Mouse (Mus musculus) v-Abl transformed pro-B cells (cell line): ENCODE measurements around the gene Ccr9.

Experiments
- in situ Hi-C, 2 experiments: fragments of 400-800 bp; cut with MboI; formaldehyde crosslinking; loops; one replicate each; pipeline ENCODE4 v1.15.1; 2025; ENCODE audit not compliant: unreplicated experiment in 2 of 2

The Ccr9 gene

DNA sequence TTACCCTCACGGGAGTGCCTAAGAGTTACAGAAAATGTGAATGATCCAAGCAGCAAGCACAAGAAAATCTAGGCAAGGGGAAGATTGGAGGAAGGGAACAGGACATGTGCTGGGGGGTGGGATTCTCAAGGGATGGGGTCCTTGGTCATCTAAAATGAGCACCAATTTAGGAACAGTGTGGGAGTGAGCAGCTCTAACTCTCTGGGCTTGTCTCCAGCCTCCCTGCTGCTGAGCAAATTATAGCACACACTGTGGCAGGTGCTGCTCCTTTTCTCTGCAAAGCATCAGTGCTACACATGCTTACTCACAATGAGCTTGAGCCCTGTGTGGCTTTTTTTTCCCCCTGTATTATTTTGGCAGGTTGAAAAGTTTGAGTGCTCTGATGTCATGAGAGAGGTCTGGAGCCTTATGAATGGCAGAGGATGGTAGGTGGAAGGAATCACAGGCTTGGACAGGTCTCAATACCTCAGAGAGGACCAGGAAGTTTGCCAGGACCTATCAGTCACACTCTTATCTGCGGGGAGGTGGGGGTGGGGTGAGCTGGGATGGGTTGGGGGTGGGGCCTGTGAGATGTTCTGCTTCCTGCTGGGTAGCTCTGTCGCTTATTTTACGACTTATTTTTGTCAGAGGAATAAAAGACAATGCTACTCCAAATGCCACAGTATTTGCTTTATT, 110.8 kb downstream of the Ccr9 start:
- in situ Hi-C loops: no loop called here

DNA sequence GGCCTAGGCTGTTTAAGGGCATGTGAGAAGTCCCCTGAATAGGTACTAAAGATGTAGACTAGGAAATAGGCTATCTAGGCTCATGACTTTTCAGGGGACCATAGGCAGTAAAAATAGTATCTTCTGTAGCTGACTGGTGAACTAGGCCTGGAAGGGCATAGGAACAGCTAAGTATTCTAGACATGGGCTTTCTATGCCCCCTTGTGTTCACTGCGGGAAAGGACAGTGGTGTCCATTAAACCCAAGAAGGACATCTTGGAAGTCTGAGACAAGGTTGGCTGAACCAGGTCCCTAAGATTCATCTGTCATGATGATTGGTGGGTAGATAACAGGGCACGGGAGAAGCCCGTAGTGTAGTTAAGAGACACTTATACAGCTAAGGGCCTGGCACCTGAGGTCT, 117.9 kb downstream of the Ccr9 start:
- in situ Hi-C loops: loop anchor here (10.0 kb wide), 3 partner anchors 271 to 1061 kb away; partner anchors contain the start of gene Sacm1l (in 2 of the 2)

DNA sequence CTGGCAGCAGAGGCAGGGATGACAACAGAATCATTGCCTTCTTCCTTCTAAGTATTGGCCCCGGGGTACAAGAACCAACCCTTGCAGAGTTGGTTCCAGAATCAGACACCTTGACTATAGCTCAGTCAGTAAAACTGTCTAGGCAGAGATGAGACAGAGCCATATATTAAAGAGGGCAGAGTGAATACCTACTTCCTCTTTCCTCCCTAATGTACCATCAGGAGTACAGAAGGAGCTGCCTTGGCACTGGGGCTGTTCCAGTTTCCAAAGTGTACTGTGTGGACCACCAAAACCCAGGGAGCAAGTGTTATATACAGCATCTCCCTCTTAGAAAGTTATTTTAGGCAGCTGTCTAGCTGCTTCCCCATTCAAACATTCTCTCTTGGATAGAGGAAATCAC, 123.3 kb downstream of the Ccr9 start:
- in situ Hi-C loops: no loop called here

DNA sequence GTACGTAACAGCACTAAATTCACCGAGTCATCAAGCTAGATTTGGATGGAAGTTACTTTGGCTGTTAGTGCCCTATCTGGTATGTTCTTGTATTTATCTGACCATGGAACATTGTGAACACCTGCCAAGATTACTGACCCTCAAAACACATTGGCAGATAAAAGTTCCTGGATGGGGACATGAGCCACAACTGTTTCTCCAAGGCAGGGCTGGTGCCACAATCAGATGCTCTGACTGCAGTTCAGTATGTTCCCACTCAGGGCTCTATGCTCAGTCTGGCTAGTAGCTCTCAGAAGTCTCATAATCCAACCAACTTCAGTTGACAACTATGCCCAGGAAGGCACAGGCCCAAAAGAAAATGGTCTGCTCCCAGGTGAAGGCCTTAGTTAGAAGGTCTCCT, 124.2 kb downstream of the Ccr9 start:
- in situ Hi-C loops: no loop called here

DNA sequence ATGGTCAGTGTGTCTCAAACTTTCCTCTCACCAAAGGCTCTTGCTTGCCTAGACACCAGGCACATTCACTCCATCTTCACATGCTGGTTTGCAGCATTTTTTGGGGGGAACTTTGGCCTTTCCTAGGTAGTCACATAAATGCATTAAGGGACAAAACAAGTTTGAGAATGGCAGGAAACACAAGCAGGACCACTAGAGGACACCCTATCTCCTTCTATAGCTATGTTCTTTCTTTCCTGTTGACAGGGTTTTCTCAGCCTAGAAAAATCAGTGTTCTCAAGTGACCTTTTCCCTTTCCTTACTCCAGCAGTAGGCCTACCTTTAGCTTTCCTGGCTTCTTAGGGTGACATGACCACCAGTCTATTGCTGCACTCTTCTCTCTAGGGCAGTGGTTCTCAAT, 124.7 kb downstream of the Ccr9 start:
- in situ Hi-C loops: no loop called here

DNA sequence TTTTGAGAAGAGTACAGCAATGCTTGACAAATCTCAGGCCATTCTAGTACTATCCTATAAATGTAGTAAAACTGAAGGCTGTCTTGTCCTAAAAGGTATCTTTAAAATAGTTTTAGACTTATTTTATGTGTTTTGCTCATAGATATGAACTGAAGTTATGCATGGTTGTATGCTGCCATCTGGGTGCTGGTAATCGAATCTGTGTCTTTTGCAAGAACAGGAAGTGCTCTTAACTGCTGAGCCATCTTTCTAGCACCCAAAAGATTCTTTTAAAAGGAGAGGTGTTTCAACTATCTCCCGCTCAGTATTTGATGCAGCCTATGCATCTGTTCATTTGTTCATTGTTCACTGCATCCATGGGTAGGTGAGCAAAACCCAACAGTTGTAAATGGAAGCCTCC, 127.0 kb downstream of the Ccr9 start:
- in situ Hi-C loops: no loop called here

DNA sequence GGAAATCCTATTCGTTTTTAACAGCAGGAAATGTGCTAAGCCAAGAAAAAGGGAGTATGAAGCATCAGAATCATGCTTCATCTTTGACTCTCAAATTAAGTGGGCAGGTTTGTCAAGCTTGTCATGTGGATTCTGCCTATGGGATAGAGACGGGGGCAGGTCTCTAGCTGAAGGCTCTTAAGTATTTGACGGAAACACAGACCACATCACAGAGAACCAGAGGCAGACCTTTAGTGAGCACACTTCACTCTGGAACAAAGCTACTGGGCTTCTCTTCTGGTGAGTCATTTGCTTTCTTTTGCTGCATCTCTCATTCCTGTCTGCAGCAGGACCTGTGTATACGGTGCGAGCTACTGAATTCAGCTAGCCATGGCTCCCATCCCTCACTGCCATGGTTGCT, 128.0 kb downstream of the Ccr9 start, which contains the start of gene Cxcr6:
Cxcr6 (plus strand) TSS at position 209 of the 400 bp plus-strand sequence.
- in situ Hi-C loops: no loop called here

DNA sequence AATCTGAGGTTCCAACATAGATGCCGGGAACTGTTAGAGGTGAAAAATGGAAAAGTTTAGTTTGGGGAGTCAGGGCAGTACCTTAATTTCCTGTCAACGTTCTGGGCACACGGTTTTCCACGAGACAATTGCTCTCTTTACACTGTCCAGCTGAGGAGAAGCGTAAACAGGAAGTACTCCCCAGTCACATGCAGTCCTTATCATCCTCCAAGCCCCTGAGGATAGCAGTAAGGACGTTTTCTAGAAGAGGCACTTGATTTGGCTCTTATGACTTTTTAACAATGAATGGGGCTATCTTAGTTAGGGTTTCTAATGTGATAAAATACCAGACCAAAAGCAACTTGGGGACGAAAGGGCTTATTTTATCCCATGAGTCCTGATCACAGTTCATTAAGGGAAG, 130.3 kb downstream of the Ccr9 start:
- in situ Hi-C loops: no loop called here

DNA sequence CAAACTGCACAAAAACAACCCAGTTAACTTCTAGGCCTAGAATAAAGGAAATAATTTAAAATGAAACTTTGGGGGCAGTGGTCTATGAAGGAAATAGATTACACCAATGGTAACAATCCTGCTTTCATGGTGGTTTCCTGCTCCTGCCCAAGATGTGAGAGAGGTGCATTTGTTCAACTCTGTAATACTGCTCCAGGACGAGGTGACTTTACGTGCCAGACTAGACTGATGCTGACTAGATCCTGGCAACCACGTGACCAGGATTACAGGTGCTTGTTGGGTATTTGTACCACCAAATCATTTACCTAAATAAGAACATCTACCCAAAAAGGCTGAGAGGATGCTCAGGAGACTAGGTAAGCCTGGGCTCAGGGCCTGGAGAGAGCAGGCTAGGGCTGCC, 133.6 kb downstream of the Ccr9 start:
- in situ Hi-C loops: no loop called here

DNA sequence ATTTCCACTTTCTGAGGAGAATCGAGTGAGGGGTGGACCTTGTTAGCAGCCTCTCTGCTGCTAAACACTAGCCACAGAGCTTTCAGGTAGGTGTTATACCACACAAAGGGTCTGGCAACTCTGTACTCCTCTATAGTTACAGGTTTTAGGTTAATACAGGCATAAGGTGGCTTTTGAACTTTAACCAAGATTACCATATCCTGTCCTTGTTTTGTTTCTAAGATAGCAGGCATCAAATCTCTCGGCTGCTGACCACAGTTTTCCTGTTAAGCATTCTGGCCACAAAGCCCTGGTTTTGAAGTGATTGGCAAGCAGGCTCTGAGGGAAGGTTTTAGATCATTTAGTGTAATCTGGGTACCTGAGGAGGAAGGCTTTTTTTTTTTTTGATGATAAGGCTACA, 136.1 kb downstream of the Ccr9 start:
- in situ Hi-C loops: no loop called here

DNA sequence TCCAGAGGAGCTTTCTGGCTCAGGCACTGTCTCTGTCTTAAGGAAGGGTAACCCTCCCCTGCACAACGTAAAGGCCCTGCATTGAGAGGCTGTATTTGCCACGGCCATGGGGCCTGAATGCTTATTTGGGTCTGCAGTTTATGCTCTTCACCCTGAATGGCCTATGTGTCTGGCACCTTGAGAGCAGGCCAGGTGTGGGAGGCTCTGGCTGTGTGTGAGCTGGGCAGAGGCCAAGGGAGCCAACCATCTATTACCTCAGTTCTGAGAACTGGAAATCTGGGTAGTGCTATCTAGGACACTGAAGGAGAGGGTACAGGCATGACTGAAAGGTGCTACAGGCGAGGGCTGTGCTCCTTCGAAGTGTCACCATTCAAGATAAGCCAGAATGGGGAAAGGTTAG, 136.6 kb downstream of the Ccr9 start:
- in situ Hi-C loops: no loop called here

DNA sequence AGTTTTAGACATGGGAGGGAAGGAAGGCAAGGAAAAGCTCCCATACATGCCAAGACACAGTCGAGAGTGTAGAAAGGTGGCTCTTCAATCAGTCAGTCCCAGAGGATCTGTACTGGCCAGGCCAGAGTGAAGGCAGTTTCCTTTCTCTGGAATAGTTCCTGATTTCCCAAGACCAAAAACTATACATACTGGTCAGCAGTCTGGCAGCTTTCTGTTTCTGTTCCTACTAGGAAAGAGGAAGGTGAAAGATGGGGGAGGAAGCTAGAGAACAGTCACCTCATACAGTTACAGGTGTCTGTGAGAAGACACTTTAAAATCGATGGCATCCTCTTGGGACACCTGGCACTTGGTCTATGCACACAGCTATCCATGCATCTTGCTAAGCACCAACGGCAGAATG, 137.2 kb downstream of the Ccr9 start:
- in situ Hi-C loops: no loop called here

DNA sequence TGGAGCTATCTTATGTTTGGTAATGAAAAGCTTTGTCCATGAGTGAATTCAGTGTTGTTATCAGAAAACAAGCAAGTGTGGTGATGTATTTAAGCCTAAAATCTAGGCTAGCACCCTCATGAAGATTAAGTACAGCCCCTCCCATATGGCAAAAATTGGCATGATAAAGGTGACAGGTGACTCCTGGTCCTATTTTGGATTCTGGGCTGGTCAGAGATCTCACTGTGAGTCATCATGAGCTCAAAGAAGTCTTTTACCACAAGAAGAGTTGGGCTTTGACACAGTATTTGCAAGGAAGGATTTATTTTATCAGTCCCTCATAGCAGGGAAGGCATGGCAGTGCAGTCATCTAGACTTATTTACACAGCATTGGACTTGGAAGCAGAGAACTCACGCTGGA, 137.8 kb downstream of the Ccr9 start:
- in situ Hi-C loops: no loop called here

DNA sequence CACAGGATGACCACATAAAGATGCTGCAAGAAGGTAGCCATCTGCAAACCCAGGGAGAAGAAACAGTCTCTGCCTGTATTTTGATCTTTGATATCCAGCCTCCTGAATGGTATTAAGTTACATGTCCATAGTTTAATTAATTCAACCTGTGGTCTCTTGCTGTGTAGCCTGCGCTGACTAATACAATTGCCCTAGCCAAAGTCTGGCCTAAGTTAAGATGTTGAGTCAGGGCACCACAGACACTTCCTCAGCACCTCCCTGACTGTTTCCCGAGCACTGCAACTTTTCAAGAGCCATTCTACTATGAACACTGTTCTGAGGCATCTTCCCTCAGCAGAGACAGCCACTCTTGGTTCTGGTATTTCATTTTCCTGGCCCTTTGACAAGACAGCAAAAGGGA, 140.4 kb downstream of the Ccr9 start:
- in situ Hi-C loops: no loop called here

DNA sequence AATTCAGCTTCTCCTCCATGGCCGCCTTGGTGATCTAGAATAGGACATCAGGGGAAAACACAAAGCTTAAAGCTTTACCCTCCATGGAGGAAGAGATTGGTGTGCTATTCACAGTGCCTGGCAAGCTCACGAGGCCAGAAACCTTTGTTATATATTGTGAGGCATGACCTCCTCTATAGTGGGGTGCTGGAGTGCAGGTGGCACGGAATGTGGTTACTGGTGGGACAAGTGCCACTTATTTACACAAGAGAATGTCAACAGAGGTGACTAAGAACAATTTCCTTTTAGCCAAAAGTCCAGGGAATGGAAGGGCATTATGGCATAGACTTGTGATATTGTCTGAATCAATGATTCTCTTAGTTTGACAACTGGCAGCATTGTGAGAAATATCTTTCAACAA, 148.4 kb downstream of the Ccr9 start:
- in situ Hi-C loops: no loop called here

DNA sequence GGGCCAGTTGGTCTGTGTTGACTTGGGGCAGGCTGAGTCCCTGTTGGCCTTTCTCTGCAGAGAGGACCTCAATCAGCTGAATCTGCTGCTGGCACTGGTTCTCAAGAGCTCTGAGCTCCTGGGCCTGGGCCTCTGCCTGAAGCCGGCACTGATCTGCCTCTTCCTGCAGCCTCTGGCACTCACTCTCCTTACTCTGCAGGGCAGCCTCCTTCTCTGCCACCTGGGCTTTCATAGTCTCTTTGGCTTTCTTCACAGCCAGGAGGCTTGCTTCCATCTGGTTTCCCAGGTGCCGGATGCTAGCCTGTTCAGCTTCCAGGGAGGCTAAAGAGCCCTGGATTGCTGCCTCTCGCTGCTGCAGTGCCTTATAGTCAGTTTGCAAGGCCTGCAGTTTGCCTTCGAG, 150.7 kb downstream of the Ccr9 start:
- in situ Hi-C loops: no loop called here
